Mouse (Mus musculus) olfactory bulb, adult 2 months (tissue): ENCODE results near the gene Ddo.
A peak's percentile ranks its signal among the peaks of the same experiment; 100 is the strongest.

Source experiments
- CTCF ChIP-seq: fragments of 200-500 bp; IDR thresholded peaks from 2 replicates; pipeline ENCODE4 v1.5.1; 2012; ENCODE audit warnings: low read depth, mild to moderate bottlenecking, low read length, moderate library complexity; ENCODE audit not compliant: insufficient read depth
- POLR2A ChIP-seq: fragments of 200-500 bp; IDR thresholded peaks from 2 replicates; pipeline ENCODE4 v1.6.1; 2012; ENCODE audit warnings: mild to moderate bottlenecking, low read depth, low read length, moderate library complexity; ENCODE audit not compliant: insufficient read depth

DNA sequence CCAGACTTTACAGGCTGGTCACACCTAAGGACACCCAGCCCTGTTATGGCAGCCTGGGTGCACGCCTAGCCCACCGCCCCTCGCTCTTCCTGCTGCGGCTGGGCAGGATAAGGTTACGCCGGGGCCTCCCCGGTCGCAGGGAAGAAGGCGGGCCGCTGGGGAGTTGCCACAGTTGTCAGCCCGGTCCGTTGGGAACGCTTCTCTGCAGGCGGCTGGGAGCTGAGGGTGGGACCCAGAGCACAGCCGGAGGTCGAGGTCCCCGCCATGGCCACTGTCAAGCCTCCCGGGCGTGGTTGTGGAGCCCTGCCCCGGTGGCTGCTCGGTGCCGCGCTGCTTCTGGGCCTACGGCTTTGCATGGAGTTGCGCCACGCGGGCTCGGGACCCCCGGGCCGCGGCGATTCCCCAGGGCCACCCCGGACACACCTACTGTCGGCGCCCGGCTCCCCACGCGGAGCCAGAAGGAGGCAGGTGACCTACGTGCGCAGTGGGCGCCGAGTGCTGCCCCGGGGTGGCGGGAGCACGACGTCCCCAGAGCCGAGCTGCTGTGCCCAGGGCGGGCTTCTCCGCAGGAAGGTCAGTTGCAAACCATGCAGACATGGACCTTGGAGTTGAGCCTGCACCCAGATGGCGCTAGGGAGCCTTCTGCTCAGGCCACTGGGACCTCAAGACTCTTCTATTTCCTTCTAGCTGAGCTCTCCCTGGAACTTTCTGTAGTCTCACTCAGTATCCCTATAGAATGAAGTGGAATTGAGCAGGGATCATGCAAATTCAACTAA is 53.5 kb downstream of the Ddo start, which contains the start of gene Mettl24:
- TF ChIP-seq CTCF, result peak; percentile 43; the same call in 1 of the 2 replicates
- TF ChIP-seq POLR2A, result no peak
